ENCODE assay signal across 13 mouse cellular contexts in genomic region chr7:97356253-97356652, GRCm38 (mm10). TPM values are rescaled to one million over a fixed set of nuclear protein-coding genes. Genes with fewer than 3 reads are reported as not detected.
A peak's percentile ranks its signal among the peaks of the same experiment; 100 is the strongest.
DNase-seq lines count a peak whose midpoint lies in the region; ATAC-seq and TF ChIP-seq lines count a peak whose summit lies in the region.
"Had no signal": no experiment of that assay in that cellular context is flagged by ENCODE, and none has a peak within 500 bp of the region (broad histone marks: within the 10 kb centered on the region; RNA-seq: fewer than 3 reads in every experiment).

No protein-coding gene starts in this region.

- intact Hi-C loops in heart, postnatal 14 days (cut with DNase I) = no loop called here

- ATAC-seq in liver, postnatal 0 days = no peak
- ATAC-seq in liver, embryonic 12.5 days = no peak

- H3K27me3 ChIP-seq in liver, postnatal 0 days (ENCODE audit: insufficient read depth, low read length) = no peaks in the 10 kb centered on the region
- peaks cover 19% of the 10 kb centered on the region for H3K27me3 ChIP-seq in liver, embryonic 12.5 days (replicated peaks)
- H3K27me3 ChIP-seq: hindbrain, embryonic 15.5 days had no signal

- H3K36me3 ChIP-seq in liver, postnatal 0 days (replicated peaks; ENCODE audit: insufficient read depth, low read length) = no peaks in the 10 kb centered on the region
- no peaks in the 10 kb centered on the region for H3K36me3 ChIP-seq in liver, embryonic 12.5 days
- H3K36me3 ChIP-seq: hindbrain, embryonic 15.5 days; limb, embryonic 13.5 days had no signal

- WGBS in liver, postnatal 0 days (ENCODE audit: insufficient replicate concordance) = 61% methylated on average over 5 of the region's 5 CpGs
- 61% methylated on average over 5 of the region's 5 CpGs for WGBS in liver, embryonic 12.5 days (ENCODE audit: insufficient replicate concordance)

- TF ChIP-seq EP300 in liver, postnatal 0 days (IDR thresholded peaks at IDR 0.05; ENCODE audit: low read depth) = no peak

- DNase-seq in heart, adult 11 months = peak; percentile 87
- no peak for DNase-seq in heart, postnatal 14 days
- DNase-seq in liver, postnatal 0 days = no peak
- DNase-seq in lung, postnatal 4 days = peak; percentile 34 to 76
- no peak for DNase-seq in neural tube, embryonic 10.5 days (ENCODE audit: extremely low spot score, low spot score)
- no peak for DNase-seq in right cerebral cortex, postnatal 14 days
- DNase-seq: B cell, adult 2 months; cerebellum, adult 9-10 months had no signal

- no peak for TF ChIP-seq POLR2A in bone marrow macrophage, adult 2 months (IDR thresholded peaks at IDR 0.05; ENCODE audit: borderline replicate concordance, low read depth, low read length)

- peak overlapping the region; percentile 34; the same call in 1 of the 2 replicates for H3K27ac ChIP-seq in liver, postnatal 0 days (ENCODE audit: low read depth)
- H3K27ac ChIP-seq in liver, embryonic 12.5 days = no peak overlapping the region
- H3K27ac ChIP-seq in bone marrow macrophage, adult 2 months (ENCODE audit: insufficient read depth, low read depth, low read length) = peak overlapping the region; percentile 99
- H3K27ac ChIP-seq: hindbrain, embryonic 15.5 days; limb, embryonic 13.5 days had no signal

- H3K4me2 ChIP-seq in liver, postnatal 0 days (ENCODE audit: low read depth, low read length) = no peak overlapping the region
- no peak overlapping the region for H3K4me2 ChIP-seq in liver, embryonic 12.5 days
- H3K4me2 ChIP-seq: hindbrain, embryonic 15.5 days; limb, embryonic 13.5 days had no signal

- H3K4me3 ChIP-seq in liver, postnatal 0 days (ENCODE audit: low read depth, low read length) = no peak overlapping the region
- no peak overlapping the region for H3K4me3 ChIP-seq in liver, embryonic 12.5 days
- H3K4me3 ChIP-seq in bone marrow macrophage, adult 2 months (ENCODE audit: insufficient read depth, low read length) = 0 out of 2 replicates have a peak overlapping the region, but pooled peaks have one; percentile 7
- H3K4me3 ChIP-seq: hindbrain, embryonic 15.5 days; limb, embryonic 13.5 days; megakaryocyte, embryonic 14.5 days had no signal

- H3K4me1 ChIP-seq in liver, postnatal 0 days (ENCODE audit: insufficient read depth) = peaks cover 7% of the 10 kb centered on the region; the same call in 1 of the 2 replicates
- H3K4me1 ChIP-seq in liver, embryonic 12.5 days = peaks cover 7% of the 10 kb centered on the region
- peaks cover 60% of the 10 kb centered on the region for H3K4me1 ChIP-seq in bone marrow macrophage, adult 2 months (ENCODE audit: control insufficient read depth, insufficient read depth, low read length)
- H3K4me1 ChIP-seq: hindbrain, embryonic 15.5 days; limb, embryonic 13.5 days had no signal

- H3K9ac ChIP-seq in liver, postnatal 0 days (replicated peaks) = no peak overlapping the region
- no peak overlapping the region for H3K9ac ChIP-seq in liver, embryonic 12.5 days
- H3K9ac ChIP-seq: hindbrain, embryonic 15.5 days; limb, embryonic 13.5 days had no signal

- H3K9me3 ChIP-seq in liver, postnatal 0 days (ENCODE audit: low read length) = no peaks in the 10 kb centered on the region
- no peaks in the 10 kb centered on the region for H3K9me3 ChIP-seq in liver, embryonic 12.5 days (replicated peaks)
- H3K9me3 ChIP-seq: hindbrain, embryonic 15.5 days; limb, embryonic 13.5 days; megakaryocyte, embryonic 14.5 days had no signal

- no peak for TF ChIP-seq CTCF in liver, postnatal 0 days (IDR thresholded peaks at IDR 0.05; ENCODE audit: low read depth)
- no peak for TF ChIP-seq CTCF in bone marrow macrophage, adult 2 months (IDR thresholded peaks at IDR 0.05; ENCODE audit: low read depth, low read length)

RNA-seq across cellular contexts. Expression of gene Alg8, which starts 15.2 kb away (rescaled TPM):
- total RNA-seq in heart, postnatal 14 days (2021) = 1 to 10 TPM; 5.1 to 5.5 TPM
- 14.5 and 16.2 TPM in 2 replicates for polyA plus RNA-seq in liver, postnatal 0 days (2015; fragmentation: Nextera tagmentation; extraction: Ambion mirVana)
- 48.7 and 50.5 TPM in 2 replicates for polyA plus RNA-seq in liver, embryonic 12.5 days (2016; fragmentation: Nextera tagmentation; extraction: Ambion mirVana)
- polyA plus RNA-seq in bone marrow macrophage, adult 2 months (2012; ENCODE audit: insufficient read depth, insufficient read length, missing spikeins) = 33.4 and 35.1 TPM in 2 replicates

RNA-seq across cellular contexts. Expression of gene Kctd21, which starts 24.1 kb away (rescaled TPM):
- 1 to 10 TPM; 3.0 to 3.3 TPM for total RNA-seq in heart, postnatal 14 days (2021)
- 1.1 and 1.2 TPM in 2 replicates for polyA plus RNA-seq in liver, postnatal 0 days (2015; fragmentation: Nextera tagmentation; extraction: Ambion mirVana)
- polyA plus RNA-seq in liver, embryonic 12.5 days (2016; fragmentation: Nextera tagmentation; extraction: Ambion mirVana) = 0.92 and 1.1 TPM in 2 replicates
- 13.4 and 16.3 TPM in 2 replicates for polyA plus RNA-seq in bone marrow macrophage, adult 2 months (2012; ENCODE audit: insufficient read depth, insufficient read length, missing spikeins)

RNA-seq across cellular contexts. Expression of gene Usp35, which starts 24.4 kb away (rescaled TPM):
- total RNA-seq in heart, postnatal 14 days (2021) = 1 to 10 TPM; 1.2 to 1.9 TPM
- 0.14 and 0.18 TPM in 2 replicates for polyA plus RNA-seq in liver, postnatal 0 days (2015; fragmentation: Nextera tagmentation; extraction: Ambion mirVana)
- 0.41 and 0.49 TPM in 2 replicates for polyA plus RNA-seq in liver, embryonic 12.5 days (2016; fragmentation: Nextera tagmentation; extraction: Ambion mirVana)
- polyA plus RNA-seq in bone marrow macrophage, adult 2 months (2012; ENCODE audit: insufficient read depth, insufficient read length, missing spikeins) = 33.3 and 39.6 TPM in 2 replicates

RNA-seq across cellular contexts. Expression of gene Ndufc2, which starts 43.5 kb away (rescaled TPM):
- 100 to 1,000 TPM; 516 to 524 TPM for total RNA-seq in heart, postnatal 14 days (2021)
- polyA plus RNA-seq in liver, postnatal 0 days (2015; fragmentation: Nextera tagmentation; extraction: Ambion mirVana) = 323 and 339 TPM in 2 replicates
- polyA plus RNA-seq in liver, embryonic 12.5 days (2016; fragmentation: Nextera tagmentation; extraction: Ambion mirVana) = 249 and 261 TPM in 2 replicates
- polyA plus RNA-seq in bone marrow macrophage, adult 2 months (2012; ENCODE audit: insufficient read depth, insufficient read length, missing spikeins) = 159 and 174 TPM in 2 replicates

Comparison
In these comparisons a context has a peak if more than half of its experiments do, and no peak if none do; other contexts are left out.
1. DNase-seq: peak in heart, adult 11 months (single experiment) and lung, postnatal 4 days (2 of 2); none in heart, postnatal 14 days (0 of 2), liver, postnatal 0 days (single experiment), neural tube, embryonic 10.5 days (single experiment) and right cerebral cortex, postnatal 14 days (single experiment).
2. RNA of gene Usp35, which starts 24.4 kb away (polyA plus RNA-seq): 33.3 to 39.6 TPM in bone marrow macrophage, adult 2 months; 0.41 to 0.49 TPM in liver, embryonic 12.5 days and 0.14 to 0.18 TPM in liver, postnatal 0 days; every median in the first group is over 10 times any median in the second.